Mouse (Mus musculus): Measurements from ENCODE around the gene Parva.

The Parva gene

DNA sequence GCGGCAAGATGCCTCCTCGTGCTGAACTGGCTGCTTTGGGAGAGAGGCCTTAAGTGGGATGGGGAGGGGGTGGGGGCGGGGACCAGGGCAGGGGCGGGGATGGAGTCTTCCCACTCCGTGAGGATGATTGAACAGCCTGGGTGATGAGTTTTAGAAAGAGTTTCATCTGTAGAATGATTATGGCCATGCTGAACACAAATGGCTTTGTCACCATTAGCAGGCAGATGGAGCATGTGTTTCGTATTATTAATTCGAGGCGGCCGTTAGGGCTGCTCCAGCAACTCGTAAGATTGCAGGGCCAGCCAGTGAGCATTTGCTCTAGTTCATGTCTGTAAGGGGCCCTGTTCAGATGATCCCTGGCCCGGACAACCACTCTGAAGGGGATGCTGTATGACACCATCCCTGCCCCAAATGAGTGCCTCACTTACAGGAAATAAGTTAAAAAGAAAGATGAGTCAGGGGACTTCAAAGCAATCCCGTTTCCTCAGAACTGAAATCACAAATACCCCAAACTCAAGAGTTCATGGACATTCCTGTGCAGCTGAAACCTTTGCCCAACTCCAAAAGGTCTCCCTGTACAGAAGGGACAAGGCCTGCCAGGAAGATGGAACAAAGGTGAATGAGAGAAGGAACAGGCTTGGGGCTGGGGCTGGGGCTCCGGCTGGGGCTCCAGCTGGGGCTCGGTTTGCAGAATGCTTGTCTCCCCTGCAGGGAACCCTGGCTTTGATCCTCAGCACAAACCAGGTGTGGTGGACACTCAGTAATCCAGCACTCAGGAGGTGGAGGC lies 46.5 kb downstream of the Parva start:
- peak; percentile 59 to 62 for DNase-seq

DNA sequence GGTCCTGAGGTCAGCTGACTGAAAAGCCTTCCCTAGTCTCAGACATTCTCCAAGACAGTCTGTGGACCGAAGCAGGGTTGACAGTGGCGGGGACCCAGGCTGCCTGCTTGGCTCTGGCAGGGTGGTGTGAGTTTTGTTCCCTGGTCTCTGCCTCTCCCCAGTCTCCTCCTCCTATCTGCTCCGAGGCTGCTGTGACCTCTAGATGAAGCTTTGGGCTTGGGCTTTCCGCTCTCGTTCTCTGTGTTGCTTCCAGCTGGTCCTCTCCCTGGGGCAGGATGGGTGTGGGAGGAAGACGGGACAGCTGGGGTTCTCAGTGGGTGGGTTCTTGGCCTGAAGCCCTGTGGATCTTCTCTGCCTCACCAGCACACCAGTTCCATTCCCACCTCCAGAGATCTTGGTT lies 51.8 kb downstream of the Parva start:
- peak in 1 of 2 experiments; percentile 34 for DNase-seq

DNA sequence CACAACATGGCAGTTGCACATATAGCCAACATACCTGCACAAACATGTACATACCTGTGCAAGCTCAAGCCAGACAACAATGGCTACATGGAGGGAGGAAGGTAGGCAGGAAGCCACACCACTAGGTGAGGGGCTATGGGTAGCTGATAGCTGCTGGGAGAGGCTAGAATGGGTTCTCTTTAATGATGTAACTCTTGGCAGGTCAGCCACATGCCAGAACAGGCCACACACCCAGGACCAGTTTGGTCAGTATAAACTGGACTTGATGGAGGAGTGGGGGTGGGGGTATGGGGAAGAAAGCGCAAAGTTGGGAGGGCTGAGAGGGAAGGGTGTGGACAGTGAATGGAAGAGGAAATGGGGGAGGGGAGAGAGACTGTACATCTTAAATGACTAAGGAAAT lies 53.7 kb downstream of the Parva start:
- DNase-seq = no peak

DNA sequence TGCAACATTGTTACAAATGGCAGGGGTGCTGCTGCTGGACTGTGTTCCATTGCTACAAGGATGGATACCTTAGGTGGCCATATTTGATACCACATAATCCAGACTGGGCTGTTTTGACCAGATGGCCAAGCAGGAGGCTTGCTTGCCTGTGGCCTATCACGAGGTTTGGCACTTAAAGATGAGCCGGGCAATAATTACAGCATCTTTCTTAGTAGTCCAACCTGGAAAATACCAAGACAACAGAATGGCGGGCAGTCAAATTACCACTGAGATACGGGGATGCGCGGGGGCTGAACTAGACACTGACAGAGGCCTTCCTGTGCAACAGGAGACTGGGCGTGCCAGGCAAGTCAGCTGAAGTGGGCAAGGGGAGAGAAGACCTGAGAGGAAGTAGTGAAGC lies 55.3 kb downstream of the Parva start:
- DNase-seq = no peak

DNA sequence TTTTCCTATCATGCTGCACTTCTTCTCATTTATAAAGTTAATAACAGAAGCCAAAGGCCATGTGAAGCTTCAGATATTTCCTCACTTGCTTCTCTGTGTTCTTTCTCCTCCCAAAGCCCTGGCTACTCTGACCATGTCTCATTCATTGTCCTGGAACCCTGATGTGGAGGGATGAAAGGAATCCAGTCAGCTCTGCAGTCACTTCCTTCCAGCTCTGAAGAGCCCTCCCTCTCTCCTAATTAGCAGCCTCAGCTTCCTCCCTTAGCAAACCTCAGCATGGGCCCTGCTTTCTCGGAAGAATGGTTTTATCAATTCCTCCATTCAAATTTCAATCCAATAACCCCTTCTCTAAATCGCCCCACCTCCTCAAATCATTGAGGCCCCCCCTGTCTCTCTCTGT lies 56.1 kb downstream of the Parva start:
- no peak for DNase-seq

DNA sequence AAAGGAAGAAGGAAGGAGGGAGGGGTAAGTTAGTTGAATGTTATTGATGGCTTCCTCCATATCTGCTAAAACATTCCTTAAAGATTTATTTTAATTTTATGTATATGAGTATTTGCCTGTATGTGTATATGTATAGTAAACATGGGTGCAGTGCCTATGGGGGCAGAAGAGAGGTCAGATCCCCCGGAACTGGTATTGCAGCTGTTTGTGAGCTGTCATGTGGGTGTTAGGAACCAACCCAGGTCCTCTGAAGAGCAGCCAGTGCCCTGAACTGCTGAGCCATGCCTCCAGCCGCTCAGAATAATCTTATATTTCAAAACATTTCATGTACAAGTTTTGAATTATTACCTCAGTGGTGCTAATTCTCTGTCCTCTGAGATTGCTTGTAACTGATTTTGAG lies 63.5 kb downstream of the Parva start:
- no peak for DNase-seq

DNA sequence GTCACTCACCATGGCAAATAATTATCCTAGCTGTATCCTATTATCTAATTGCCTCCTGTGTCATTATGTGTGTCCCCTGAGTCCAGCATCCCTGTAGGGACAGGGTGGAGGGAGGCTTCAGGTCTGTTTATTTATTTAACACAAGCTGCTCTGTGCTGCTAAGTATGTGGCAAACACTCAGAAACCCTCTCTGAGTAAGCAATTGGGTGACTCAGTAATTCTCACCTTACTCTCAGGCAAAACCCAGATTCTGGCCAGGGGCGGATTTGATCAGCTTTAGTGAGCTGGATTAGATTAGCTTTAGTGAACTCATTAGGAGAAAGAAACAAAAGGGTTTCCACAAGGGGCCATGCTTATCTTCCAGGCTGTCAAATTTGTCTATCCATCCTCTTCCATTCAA lies 64.4 kb downstream of the Parva start:
- DNase-seq = no peak

DNA sequence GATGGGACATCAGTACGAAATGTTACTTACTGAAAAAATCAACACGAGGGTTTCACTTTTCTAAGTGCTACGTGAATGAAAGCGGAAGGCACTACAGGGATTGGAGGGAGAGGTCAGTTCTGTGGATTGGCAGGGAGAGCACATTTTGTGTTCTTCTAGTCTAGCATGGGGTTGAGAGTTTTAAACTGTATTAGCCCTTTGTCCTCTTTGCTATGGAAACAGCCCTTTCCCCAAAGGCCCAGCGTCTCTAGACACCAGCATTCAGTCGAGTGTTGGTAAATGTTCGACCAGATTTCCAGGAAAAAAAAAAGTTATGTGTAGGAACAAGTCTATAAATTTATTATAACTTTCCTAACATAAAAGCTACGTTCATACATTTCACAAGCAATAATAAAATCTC lies 68.6 kb downstream of the Parva start:
- peak; percentile 31 to 61 for DNase-seq

DNA sequence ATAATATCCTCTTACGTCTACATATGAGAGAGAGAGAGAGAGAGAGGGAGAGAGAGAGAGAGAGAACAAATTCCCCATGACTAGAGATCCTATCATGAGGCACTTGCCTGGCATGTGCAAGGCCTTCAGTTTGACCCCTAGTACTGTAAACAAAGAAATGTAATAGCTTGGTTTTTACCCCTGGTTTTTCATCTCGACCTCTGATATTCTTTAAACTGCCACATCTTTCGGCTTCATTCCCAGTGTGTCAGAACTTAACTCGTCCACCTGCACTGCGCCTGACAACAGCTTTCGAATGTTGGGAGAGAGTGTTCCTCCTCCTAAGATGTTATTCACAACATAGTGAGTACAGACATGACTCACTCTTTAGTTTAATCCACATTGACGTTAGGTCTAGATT lies 69.6 kb downstream of the Parva start:
- no peak for DNase-seq

DNA sequence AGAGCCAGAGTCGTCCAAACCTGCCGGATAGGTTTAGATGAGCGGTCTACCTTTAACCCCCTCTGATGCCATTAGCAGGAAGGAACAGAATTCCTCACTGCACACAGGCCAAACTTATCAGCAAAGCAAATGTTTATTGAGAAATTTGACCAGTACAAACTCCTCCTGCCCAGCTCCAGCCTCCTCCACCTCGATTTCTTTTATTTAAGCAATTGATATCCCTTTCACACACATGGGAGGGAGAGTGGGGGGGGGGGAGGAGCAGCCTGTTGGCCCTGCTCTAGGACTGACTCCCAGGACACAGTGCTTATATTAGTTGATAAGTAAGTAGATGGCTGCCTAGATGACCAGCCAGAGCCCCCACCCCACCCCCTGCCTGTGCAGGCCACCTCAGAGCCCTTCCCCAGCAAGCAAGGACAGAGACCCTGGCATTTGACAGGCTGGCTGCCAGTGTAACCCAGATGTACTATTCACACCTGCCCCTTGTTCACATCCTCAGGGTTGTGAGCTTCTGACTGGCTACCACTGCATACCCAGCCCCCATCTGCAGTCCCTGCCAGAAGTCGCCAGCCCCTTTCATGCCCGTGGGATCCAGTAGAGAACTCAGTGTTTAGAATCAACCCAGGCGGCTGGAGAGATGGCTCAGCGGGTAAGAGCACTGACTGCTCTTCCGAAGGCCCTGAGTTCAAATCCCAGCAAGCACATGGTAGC lies 71.4 kb downstream of the Parva start:
- DNase-seq = no peak

DNA sequence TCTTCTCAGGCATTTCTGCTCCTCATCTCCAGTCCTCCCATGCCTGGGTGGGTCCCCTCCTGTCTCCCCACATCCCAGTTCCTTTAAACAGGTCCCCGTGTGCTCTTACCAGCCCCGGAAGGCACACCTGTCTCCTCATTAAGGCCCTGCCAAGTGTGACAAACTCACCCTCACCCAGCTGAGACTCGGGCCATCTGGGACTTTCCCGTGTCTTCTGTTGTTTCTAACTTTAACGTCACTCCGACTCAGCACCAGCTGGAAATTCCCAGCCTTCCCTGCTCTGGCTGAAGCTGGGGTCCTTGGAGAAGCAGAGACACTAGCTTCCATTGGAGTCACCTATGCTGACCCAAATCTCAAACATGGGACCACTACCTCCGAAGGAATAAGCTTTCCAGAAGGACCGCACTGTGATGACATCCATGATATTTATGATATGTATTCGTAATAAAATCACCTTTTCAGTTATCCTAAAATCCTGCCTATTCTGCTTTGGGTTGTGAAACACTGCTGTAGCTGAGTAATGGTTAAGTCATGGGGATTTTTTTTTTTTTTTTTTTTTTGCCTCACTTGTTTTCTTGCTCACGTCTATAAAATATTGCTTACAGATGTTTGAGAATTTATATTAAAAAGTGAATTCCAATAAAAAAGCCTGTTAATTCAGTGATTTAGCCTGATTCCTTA lies 72.3 kb downstream of the Parva start:
- DNase-seq = no peak

DNA sequence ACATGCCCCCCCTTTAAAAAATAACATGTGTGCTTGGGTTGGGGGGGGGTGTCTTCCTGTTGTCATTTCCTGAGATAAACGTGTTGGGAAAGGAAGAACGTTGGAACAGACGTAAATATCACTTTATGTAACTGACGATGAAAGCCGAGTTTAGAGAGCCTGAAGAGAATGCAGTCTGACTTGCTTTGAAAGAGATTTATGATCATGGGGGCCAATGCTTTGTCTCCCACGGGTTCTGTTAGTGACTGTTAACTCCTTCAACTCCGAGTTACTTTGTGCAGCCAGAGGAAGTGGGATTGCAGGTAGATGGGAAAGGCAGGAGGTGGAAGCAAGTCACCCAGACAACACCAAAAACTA lies 72.8 kb downstream of the Parva start:
- no peak for DNase-seq

DNA sequence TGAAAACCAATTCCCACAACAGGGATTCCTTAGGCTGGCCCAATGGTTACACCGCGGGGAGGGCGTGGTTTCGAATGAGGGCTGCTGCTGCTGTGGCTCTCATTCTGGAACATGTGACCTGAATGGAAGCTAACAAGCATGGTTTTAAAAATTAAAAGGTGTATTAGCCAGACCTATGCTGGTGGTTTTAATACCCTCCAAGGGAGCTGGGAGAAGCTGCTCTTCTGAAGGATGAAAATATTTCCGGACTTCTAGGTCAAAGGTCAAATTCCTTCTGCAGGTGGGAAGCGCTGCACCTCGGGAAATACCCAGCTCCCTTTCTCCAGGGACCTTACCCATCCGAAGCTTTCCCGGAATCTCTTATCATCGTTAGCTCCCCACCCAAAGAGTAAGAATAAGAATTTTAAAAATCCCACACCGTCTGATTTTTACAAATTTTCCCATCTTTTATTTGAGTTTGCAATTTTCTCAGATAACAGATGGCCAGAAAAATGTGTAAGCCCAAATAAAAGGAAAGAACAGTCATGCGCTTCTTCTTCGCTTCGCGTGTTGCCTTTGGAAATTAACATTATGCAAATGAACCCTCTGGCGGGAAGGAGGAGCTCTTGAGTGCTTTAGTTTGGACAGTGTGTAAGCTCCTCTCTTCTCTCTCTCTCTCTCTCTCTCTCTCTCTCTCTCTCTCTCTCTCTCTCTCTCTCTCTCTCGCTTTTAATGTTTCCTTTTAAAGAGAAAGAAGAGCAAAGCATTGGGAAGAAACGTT lies 74.9 kb downstream of the Parva start:
- peak in 1 of 2 experiments; percentile 25 for DNase-seq

DNA sequence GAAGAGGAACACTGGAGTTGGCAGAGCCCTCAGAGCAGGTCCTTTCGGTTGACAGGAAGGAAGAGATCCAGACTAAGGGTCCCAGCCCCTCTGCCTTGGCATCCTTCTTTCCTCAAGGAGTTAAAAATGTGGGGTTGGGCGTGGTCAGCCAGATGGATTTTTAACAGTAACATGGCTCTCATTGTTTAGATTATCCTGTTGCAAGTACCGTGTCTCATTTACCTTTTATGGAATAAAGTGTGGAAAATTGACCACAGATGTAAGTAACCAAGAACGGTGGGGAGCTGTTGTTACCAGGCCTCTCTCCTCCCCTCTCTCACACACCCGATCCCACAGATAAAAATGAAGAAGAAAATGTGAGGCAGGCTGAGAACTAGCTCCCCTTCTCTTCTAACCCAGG lies 75.5 kb downstream of the Parva start:
- no peak for DNase-seq

DNA sequence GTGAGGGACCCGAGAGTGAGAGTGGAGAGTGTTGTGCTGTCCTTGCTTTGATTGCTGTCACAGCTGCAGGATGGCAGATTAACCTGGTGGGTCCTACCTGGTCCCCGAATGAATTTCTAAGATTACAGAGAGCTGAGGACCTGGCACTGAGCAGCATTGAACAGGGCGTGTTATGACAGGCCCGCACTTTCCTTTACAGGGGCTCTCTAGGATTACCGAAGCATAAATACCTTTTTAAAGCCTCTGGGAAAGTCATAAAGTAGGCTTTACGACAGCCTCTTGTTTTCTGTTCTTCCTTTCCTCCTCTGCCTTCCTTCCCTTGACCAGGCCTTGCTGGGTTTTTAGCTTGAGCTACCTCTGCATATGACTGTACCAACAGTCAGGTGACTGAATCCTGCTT lies 76.1 kb downstream of the Parva start:
- DNase-seq = no peak

DNA sequence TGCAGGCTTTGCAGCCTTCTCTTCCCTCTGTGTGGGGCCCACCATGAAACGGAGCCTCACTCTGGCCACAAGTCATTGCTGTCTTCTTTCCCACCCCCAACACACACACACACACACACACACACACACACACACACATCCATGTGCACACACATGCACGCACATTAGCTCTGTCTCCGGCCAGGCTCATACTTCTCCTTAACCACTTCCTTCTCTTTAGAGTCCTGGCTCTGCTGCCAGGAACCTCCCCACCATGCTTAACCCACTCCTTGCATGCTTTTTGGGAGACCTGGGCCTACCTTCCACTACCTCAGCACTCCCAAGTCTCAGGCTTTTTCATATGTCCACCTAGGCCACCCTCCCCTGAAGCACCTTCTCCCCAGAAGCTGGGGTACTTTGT lies 76.6 kb downstream of the Parva start:
- DNase-seq = no peak

DNA sequence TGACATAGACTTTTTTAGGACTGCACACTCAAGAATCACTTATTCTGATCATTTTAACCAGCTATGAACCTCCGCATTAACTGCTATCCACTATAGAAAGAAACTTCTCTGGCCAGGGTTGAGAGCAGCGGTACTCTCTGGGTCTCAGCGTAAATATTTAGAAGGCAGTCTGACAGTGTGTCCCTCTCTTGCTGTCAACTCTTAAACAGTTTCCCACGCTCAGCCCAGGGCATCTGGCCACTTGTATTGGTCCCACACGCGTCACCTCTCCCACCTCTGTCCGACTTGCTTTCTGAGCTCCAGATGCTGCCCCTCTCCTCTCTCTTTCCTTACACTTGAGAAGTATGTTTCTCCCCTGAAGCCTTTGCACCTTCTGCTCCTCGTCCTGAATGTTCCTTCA lies 81.8 kb downstream of the Parva start:
- DNase-seq = no peak

DNA sequence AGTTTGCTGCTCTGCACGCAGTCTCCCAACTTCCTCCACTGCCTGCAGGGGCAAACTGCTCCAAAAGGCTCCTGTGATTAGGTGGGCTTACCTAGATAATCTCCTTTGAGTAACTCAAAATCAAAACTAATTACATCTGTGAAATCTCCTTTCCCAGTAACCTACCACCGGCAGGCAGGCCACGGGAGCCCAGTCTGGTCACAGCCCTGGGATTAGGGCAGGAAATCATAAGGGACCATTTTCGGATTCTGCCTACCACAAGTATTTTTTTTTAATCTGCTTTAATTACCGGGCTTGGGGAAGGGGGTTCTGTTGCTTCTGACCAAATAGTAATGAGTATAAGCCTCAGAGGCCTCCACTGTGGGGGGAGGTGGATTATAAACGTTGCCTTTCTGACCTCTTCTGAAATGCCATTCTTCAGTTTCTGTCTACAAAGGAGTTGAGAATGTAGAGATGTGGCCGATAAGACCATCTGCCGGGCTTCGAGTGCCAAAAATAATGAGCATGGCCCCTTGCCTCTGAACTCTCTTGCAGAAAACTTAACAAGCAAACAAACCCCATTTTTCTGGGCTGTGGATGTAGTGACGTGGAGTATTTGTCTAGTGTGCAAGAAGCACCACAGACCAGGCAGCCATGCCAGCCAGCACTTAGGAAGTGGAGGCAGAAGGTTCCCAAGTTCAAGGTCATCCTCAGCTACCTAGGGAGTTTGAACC lies 83.2 kb downstream of the Parva start:
- DNase-seq = no peak

DNA sequence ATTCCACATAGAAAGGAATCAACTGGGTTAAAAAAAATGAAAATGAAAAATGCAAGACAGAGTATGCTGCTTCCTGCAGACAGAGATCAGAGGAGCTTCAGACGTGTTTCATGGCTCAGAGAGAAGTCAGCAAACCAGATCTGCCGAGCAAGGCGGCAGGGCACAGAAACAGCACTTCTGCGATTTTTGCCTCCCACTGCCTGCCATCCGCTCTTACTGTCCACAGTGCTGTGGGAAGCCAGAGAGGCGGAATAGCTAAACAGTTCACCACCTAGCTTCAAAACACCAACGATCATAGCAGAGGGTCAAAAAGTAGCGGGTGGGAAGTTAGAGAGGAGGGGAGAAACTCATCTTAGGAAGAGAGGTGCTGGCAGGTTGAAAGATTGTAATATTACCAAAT lies 84.0 kb downstream of the Parva start:
- no peak for DNase-seq

DNA sequence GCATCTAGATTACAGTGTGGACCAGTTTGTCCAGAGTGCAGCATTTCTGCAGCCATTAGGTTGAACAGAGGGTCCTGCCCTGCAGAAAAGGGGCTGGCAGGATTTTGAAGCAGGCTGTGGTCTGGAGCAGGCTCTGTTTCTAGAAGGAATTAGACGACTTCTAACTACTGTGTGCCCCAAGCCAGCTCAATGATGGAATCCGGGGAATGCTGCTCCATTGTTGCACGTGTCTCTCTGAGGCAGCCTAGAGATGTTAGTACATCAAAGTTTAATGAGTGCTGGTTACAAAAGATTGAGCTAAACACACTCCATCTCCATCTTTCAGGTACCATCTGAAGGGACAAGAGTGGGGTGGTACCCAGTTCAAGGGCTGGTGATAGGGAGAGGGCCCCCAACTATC lies 85.0 kb downstream of the Parva start:
- DNase-seq = no peak

DNA sequence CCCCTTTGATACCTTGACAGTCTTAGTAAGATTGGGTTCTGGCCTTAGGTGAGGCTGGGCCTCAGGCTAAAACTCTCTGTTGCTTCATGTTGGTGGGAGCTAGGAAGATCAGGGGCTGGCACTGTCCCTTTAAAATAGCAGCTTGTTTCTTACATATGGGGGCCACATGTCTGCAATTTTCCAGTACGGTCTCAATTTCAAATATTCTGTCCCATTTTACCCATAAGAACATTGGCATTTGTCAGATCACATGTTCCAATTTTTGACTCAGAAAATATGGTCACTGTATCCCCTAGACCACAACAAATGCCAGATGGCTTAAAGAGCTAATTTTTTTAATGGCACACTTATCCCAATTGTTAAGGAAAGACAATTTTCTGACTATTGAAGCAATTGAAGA lies 85.6 kb downstream of the Parva start:
- no peak for DNase-seq

DNA sequence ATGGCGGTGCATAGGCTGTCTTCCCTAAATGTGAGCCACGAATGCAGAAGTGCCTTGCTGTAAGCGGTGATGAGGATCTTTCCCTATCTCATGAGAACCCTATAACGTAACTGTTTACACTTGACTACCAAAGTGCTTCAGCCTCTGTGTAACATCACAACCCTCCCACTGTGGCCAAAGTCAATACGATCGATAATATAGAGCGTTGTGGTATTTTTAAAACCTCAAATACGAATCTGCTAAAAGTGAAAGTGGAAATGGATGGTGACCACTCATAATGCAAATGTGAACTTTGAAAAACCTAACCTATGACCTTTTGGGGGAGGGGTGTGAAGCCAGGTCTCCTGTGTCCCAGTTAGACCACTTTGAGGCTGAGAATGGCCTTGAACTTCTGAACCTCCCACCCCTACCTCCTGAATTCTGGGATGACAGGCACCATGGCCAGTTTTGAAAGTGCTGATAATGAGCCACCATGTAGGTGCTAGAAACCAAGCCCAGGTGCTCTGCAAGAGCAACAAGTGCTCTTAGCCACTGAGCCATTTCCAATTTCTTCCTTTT lies 87.4 kb downstream of the Parva start:
- DNase-seq = no peak
